Mouse (Mus musculus) liver, embryonic 14.5 days (tissue): Measurements from ENCODE around the gene Hspbap1. TPM values are rescaled to one million over a fixed set of nuclear protein-coding genes. Genes with fewer than 3 reads are reported as not detected.

Experiments used
- ATAC-seq: fragments of 200-750 bp; cut with Nextera tagmentation; 2 replicates; pipeline ENCODE4 v1.8.0; 2017; ENCODE audit warnings: moderate number of reproducible peaks, mild to moderate bottlenecking, moderate library complexity; ENCODE audit not compliant: insufficient read depth
- DNase-seq, 3 experiments: peaks; one replicate each; pipeline ENCODE4 v3.0.0-alpha.2; 2012 to 2013; ENCODE audit warnings: low read depth in 3 of 3, low spot score in 3 of 3
- H3K27ac ChIP-seq: fragments of 300-500 bp; sonication (generic); 2 replicates; pipeline ENCODE4 v1.5.1; 2014; ENCODE audit warnings: moderate library complexity, mild to moderate bottlenecking, control low read depth, inconsistent platforms
- H3K27me3 ChIP-seq: fragments of 300-500 bp; sonication (generic); 2 replicates; pipeline ENCODE4 v1.6.1; 2014; ENCODE audit warnings: mild to moderate bottlenecking, low read length, moderate library complexity; ENCODE audit not compliant: control insufficient read depth, insufficient read depth
- H3K36me3 ChIP-seq: fragments of 300-500 bp; sonication (generic); replicated peaks from 2 replicates; pipeline ENCODE4 v1.6.1; 2014; ENCODE audit warnings: low read depth; ENCODE audit not compliant: control insufficient read depth, insufficient read depth
- H3K4me1 ChIP-seq, 2 experiments: fragments of 200-500 bp in 1 of 2; fragments of 300-500 bp in 1 of 2; sonication (generic) in 1 of 2; replicated peaks; 2 replicates each; pipeline ENCODE4 v1.6.1; 2012 to 2014; ENCODE audit warnings: antibody characterized with exemption in 1 of 2, inconsistent platforms in 1 of 2, low read length in 1 of 2; ENCODE audit not compliant: control insufficient read depth in 2 of 2, insufficient read depth in 2 of 2
- H3K4me2 ChIP-seq: fragments of 300-500 bp; sonication (generic); 2 replicates; pipeline ENCODE4 v1.6.1; 2014; ENCODE audit warnings: low read depth, mild to moderate bottlenecking, control low read depth, moderate library complexity
- H3K4me3 ChIP-seq, 2 experiments: fragments of 200-500 bp in 1 of 2; fragments of 300-500 bp in 1 of 2; sonication (generic) in 1 of 2; 2 replicates each; pipeline ENCODE4 v1.5.1; 2012 to 2014; ENCODE audit warnings: low read depth in 2 of 2, low read length in 2 of 2, mild to moderate bottlenecking in 2 of 2, control low read depth in 1 of 2, inconsistent platforms in 1 of 2, moderate library complexity in 1 of 2; ENCODE audit not compliant: insufficient read depth in 1 of 2
- H3K9ac ChIP-seq: fragments of 300-500 bp; sonication (generic); replicated peaks from 2 replicates; pipeline ENCODE4 v1.6.1; 2014; ENCODE audit warnings: mild to moderate bottlenecking, control low read depth, moderate library complexity
- H3K9me3 ChIP-seq: fragments of 300-500 bp; sonication (generic); 2 replicates; pipeline ENCODE4 v1.6.1; 2016; ENCODE audit warnings: low read length, mixed read lengths; ENCODE audit not compliant: control insufficient read depth
- CTCF ChIP-seq: IDR thresholded peaks from 2 replicates; pipeline ENCODE4 v1.5.1; 2016; ENCODE audit warnings: antibody characterized with exemption, low read depth, control low read depth
- EP300 ChIP-seq: IDR thresholded peaks from 2 replicates; pipeline ENCODE4 v1.6.1; 2016; ENCODE audit warnings: antibody characterized with exemption, low read depth
- WGBS: fragments of 180-500 bp; shearing (Covaris S2); extraction: QIAGEN DNeasy Blood & Tissue Kit; methylation state at CpG from one replicate; pipeline ENCODE4 v1.1.7; 2014; ENCODE audit not compliant: insufficient replicate concordance; 5-methylcytosine and 5-hydroxymethylcytosine counted together
- polyA plus RNA-seq, 2 experiments: library from polyadenylated mRNA; depleted of rRNA in 1 of 2; stranded (reverse) in 1 of 2; unstranded in 1 of 2; fragments of >200 nt; fragmentation: Nextera tagmentation in 1 of 2; extraction: Ambion mirVana in 1 of 2; gene quantifications; 2 replicates each; pipeline versions ENCODE4 v1.2.1 to v1.2.3; 2012 to 2014

The Hspbap1 gene
- polyA plus RNA-seq, 2 experiments = 12.8 to 15.3 TPM

DNA sequence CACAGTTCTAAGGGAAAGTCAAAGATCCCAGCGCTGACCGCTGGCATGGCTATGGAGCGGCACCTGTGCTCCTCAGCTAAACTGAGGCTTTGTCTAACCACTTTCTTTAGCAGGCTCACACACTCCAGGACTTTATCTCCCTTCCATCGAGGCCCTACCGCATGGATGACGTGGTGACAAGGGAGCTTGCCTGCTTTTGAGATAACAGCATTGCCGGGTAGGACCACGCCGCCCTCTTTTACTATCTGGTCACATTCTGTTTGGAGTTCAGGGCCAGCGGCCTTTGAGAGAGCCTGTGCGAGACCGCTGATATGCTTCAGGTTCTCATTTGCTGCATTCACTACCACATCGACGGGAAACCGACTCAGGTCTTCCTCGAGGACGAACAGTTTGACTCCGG is 86.6 kb downstream of the Hspbap1 start:
- peak overlapping the region in 1 of 2 experiments; percentile 15; a peak in 1 of 4 replicates for H3K4me3 ChIP-seq
- H3K4me2 ChIP-seq = peak overlapping the region; percentile 50
- TF ChIP-seq EP300 (peak; percentile 85), CTCF (no peak)
- DNase-seq (peak; percentile 74 to 78 (median 78)), ATAC-seq (peak; percentile 97)
- WGBS = 24% methylated on average over 18 of the region's 18 CpGs
- no peaks in the 10 kb centered on the region for H3K36me3 ChIP-seq
- 0 out of 2 replicates have a peak overlapping the region, but pooled peaks have one; percentile 4 for H3K9ac ChIP-seq
- no peaks in the 10 kb centered on the region for H3K27me3 ChIP-seq
- H3K4me1 ChIP-seq = peaks cover 11 to 19% of the 10 kb centered on the region in 2 experiments
- no peaks in the 10 kb centered on the region for H3K9me3 ChIP-seq
- H3K27ac ChIP-seq = peak overlapping the region; percentile 60

DNA sequence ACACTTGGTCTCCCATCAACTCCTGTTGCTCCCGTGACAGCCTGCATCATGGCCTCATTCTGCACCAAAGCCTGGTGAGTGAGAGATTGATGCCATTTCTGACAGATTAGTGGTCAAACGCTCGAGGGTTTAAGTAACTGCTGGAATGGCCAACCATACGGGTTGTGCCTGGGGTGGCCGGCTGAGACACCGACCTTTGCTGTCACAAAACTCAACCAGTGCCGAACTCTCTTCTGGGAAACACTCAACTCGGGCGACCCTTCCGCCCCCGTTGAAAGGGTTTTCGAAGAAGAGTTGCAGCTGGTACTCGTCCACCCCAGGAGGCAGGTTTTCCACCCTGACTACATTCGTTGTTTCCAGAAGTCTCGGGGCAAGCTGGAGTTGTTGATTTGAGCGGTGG is 90.1 kb downstream of the Hspbap1 start:
- no peak for DNase-seq
- 77% methylated on average over 16 of the region's 16 CpGs for WGBS

GRCm38 (mm10) chr16:35862057-35862456 is 91.9 kb downstream of the Hspbap1 start:
- H3K27me3 ChIP-seq = no peaks in the 10 kb centered on the region
- no peak overlapping the region for H3K9ac ChIP-seq
- peak; percentile 80 for TF ChIP-seq CTCF
- TF ChIP-seq EP300 = no peak
- ATAC-seq (no peak), DNase-seq (no peak)
- no peak overlapping the region for H3K4me3 ChIP-seq
- no peak overlapping the region for H3K4me2 ChIP-seq
- H3K9me3 ChIP-seq = no peaks in the 10 kb centered on the region
- no peak overlapping the region for H3K27ac ChIP-seq
- WGBS = 64% methylated on average over 1 of the region's 1 CpGs
- peaks cover 7 to 11% of the 10 kb centered on the region in 2 experiments for H3K4me1 ChIP-seq
- H3K36me3 ChIP-seq = no peaks in the 10 kb centered on the region

More for the DNA sequence above, 90.1 kb downstream of the Hspbap1 start:
- Histone ChIP-seq H3K9me3 (no peaks in the 10 kb centered on the region), H3K27ac (no peak overlapping the region), H3K36me3 (no peaks in the 10 kb centered on the region), H3K4me2 (no peak overlapping the region), H3K27me3 (no peaks in the 10 kb centered on the region), H3K4me1 (peaks cover 11 to 19% of the 10 kb centered on the region in 2 experiments), H3K4me3 (no peak overlapping the region), H3K9ac (no peak overlapping the region)
- TF ChIP-seq EP300 = no peak
- TF ChIP-seq CTCF = no peak
- ATAC-seq = no peak

GRCm38 (mm10) chr16:35867726-35868125 is 97.6 kb downstream of the Hspbap1 start:
- no peak for DNase-seq
- TF ChIP-seq CTCF (no peak), EP300 (no peak)
- no peak overlapping the region for H3K4me2 ChIP-seq
- peaks cover 10% of the 10 kb centered on the region for H3K27me3 ChIP-seq
- H3K9me3 ChIP-seq = no peaks in the 10 kb centered on the region
- peaks cover 6 to 14% of the 10 kb centered on the region in 2 experiments for H3K4me1 ChIP-seq
- no peaks in the 10 kb centered on the region for H3K36me3 ChIP-seq
- no peak overlapping the region for H3K9ac ChIP-seq
- WGBS = 64% methylated on average over 11 of the region's 11 CpGs
- H3K27ac ChIP-seq = no peak overlapping the region
- no peak for ATAC-seq
- H3K4me3 ChIP-seq = no peak overlapping the region

- peak overlapping the region; percentile 36 for H3K4me2 ChIP-seq
- WGBS = 13% methylated on average over 3 of the region's 3 CpGs
- ATAC-seq (no peak), DNase-seq (no peak)
- TF ChIP-seq CTCF = no peak
- TF ChIP-seq EP300 = no peak
- no peak overlapping the region for H3K9ac ChIP-seq
- H3K4me1 ChIP-seq = peaks cover 6 to 14% of the 10 kb centered on the region in 2 experiments
- H3K27me3 ChIP-seq = peaks cover 14% of the 10 kb centered on the region
- H3K36me3 ChIP-seq = no peaks in the 10 kb centered on the region
- no peak overlapping the region for H3K27ac ChIP-seq
- no peaks in the 10 kb centered on the region for H3K9me3 ChIP-seq
- H3K4me3 ChIP-seq = no peak overlapping the region
Measured at GRCm38 (mm10) chr16:35869126-35869525, 99.0 kb downstream of the Hspbap1 start.
